Mouse (Mus musculus) lung, embryonic 14.5 days (tissue): ENCODE results near the gene Bclaf1. TPM values are rescaled to one million over a fixed set of nuclear protein-coding genes. Genes with fewer than 3 reads are reported as not detected.

Experiments
- ATAC-seq: fragments of 200-750 bp; cut with Nextera tagmentation; 2 replicates; pipeline ENCODE4 v1.8.0; 2017; ENCODE audit warnings: mild to moderate bottlenecking, moderate TSS enrichment, moderate library complexity; ENCODE audit not compliant: insufficient read depth
- DNase-seq: peaks from one replicate; pipeline ENCODE4 v3.0.0-alpha.2; 2015
- H3K27ac ChIP-seq: fragments of 300-500 bp; sonication (generic); 2 replicates; pipeline ENCODE4 v1.5.1; 2014; ENCODE audit warnings: low read depth, mild to moderate bottlenecking, moderate library complexity
- H3K27me3 ChIP-seq: fragments of 300-500 bp; sonication (generic); 2 replicates; pipeline ENCODE4 v1.6.1; 2014; ENCODE audit warnings: low read length, control low read depth; ENCODE audit not compliant: insufficient read depth
- H3K36me3 ChIP-seq: fragments of 300-500 bp; sonication (generic); 2 replicates; pipeline ENCODE4 v1.6.1; 2014; ENCODE audit warnings: control low read depth; ENCODE audit not compliant: insufficient read depth
- H3K4me1 ChIP-seq: fragments of 300-500 bp; sonication (generic); 2 replicates; pipeline ENCODE4 v1.6.1; 2014; ENCODE audit warnings: antibody characterized with exemption, control low read depth; ENCODE audit not compliant: insufficient read depth
- H3K4me2 ChIP-seq: fragments of 300-500 bp; sonication (generic); 2 replicates; pipeline ENCODE4 v1.6.1; 2014; ENCODE audit warnings: mild to moderate bottlenecking
- H3K4me3 ChIP-seq: fragments of 300-500 bp; sonication (generic); 2 replicates; pipeline ENCODE4 v1.5.1; 2014; ENCODE audit warnings: low read depth, low read length
- H3K9ac ChIP-seq: fragments of 300-500 bp; sonication (generic); 2 replicates; pipeline ENCODE4 v1.6.1; 2014
- H3K9me3 ChIP-seq: fragments of 300-500 bp; sonication (generic); 2 replicates; pipeline ENCODE4 v1.6.1; 2016; ENCODE audit warnings: low read depth, low read length, control low read depth
- CTCF ChIP-seq: IDR thresholded peaks from 2 replicates; pipeline ENCODE4 v1.5.1; 2016; ENCODE audit warnings: antibody characterized with exemption, low read depth
- WGBS: fragments of 180-500 bp; shearing (Covaris S2); extraction: QIAGEN DNeasy Blood & Tissue Kit; methylation state at CpG from one replicate; pipeline ENCODE4 v1.1.7; 2014; 5-methylcytosine and 5-hydroxymethylcytosine counted together
- polyA plus RNA-seq: library from polyadenylated mRNA; unstranded; fragments of >200 nt; fragmentation: Nextera tagmentation; extraction: Ambion mirVana; gene quantifications from 2 replicates; pipeline ENCODE4 v1.2.1, GENCODE M21; 2014

Bclaf1 gene
- polyA plus RNA-seq, 1 experiment from 2014 or later: 151 TPM

DNA sequence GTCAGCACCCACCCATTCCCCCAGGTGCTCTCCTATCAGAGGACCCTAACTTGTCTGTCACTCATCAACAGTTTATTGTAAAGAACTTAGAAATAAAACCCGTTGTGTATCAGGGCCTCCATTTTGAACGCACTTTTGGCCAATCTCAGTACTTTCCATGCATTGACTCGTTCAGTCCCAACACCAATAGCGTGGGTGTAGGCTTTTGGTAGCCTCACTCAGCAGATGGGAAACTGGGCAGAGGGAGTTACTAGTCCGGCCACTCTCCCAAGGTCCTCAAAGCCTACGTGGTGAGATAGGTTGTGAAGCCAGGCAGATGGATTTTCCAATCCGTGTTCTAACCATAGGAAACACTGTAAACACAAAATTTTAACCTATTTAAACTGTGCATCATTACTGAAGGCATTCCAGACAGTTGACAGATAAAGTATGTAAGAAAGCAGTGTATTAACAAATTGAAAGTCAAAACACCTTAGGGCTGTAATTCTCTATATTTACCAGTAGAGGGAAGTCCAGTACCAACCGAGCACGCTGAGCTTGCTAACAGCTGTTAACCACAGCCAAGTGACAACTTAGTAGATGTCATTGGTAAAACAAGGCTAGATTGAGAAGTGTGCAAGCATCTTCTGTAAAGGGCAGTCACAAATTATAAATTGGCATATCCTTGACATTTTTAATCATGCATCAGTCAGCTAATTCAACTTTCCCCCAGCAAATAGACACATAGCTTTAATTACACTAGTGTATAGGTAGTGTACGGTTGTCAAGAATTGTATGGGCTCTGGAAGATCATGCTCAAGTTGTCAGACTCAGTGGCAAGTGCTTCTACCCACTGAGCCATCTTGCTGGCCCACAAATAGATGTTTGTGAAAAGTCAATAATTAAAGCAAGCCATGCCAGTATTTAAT, 49.5 kb downstream of the Bclaf1 start:
- Histone ChIP-seq H3K4me2 (no peak overlapping the region), H3K9ac (no peak overlapping the region), H3K4me1 (no peaks in the 10 kb centered on the region), H3K4me3 (no peak overlapping the region), H3K36me3 (peaks cover 19% of the 10 kb centered on the region; the same call in 1 of the 2 replicates), H3K27ac (no peak overlapping the region), H3K27me3 (no peaks in the 10 kb centered on the region), H3K9me3 (no peaks in the 10 kb centered on the region)
- DNase-seq (peak; percentile 79), ATAC-seq (peak; percentile 70; the same call in 1 of the 2 replicates)
- peak; percentile 87 for TF ChIP-seq CTCF
- 55% methylated on average over 10 of the region's 10 CpGs for WGBS

DNA sequence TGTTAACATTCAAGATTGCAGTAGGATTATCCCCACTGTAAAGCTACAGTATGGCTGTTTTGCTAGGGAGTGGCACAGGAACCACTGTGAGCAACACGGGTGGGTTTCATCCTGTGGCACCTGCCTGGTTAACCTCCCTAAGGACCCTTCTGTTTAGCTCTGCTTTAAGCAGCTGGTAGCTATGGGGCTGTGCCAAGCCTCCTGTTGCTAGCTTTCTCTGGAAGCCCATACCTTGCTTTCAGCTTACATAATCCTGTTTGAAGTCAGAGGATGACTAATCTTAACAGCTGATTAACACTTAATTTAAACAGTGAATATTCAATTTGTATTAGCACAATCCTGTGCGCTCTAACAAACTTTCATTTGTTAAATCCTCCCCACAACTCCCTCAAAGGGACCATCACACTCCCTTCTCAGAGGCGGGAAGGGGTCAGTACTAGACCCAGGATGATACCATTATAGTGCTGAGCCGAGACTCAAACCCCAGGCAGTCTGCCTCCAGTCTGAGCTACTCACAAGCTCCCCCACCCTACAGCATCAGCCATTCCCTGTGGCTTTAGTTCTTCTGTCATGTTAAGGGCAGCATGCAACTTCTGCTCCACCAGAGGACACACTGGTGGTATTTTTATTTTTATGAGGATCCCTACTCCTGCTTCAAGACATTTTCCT, 50.3 kb downstream of the Bclaf1 start:
- Histone ChIP-seq H3K4me3 (no peak overlapping the region), H3K4me2 (no peak overlapping the region), H3K27me3 (no peaks in the 10 kb centered on the region), H3K36me3 (peaks cover 16% of the 10 kb centered on the region; the same call in 1 of the 2 replicates), H3K27ac (no peak overlapping the region), H3K4me1 (no peaks in the 10 kb centered on the region), H3K9me3 (peaks cover under 1% of the 10 kb centered on the region; the same call in 1 of the 2 replicates), H3K9ac (no peak overlapping the region)
- WGBS: 48% methylated on average over 4 of the region's 4 CpGs
- DNase-seq (no peak), ATAC-seq (no peak; the same call in 1 of the 2 replicates)
- no peak for TF ChIP-seq CTCF

DNA sequence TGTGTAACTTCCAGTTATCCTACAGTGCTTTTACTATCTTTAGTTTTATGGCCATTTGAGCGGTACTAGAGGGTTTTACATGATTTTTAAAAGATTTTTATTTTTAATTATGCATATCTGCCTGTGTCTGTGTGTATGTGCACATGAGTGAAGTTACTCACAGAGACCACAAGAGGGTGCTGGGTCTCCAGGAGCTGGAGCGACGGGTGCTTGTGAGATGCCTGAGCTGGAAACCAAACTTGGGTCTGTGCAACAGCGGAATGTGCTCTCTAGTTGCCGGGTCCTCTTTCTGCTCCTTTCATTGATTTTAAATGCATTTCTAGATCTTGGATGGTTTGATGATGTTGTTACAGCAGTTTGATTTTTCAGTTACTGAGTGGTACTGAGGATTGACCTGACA, 59.8 kb downstream of the Bclaf1 start:
- TF ChIP-seq CTCF: peak; percentile 30; the same call in 1 of the 2 replicates
- Histone ChIP-seq H3K9ac (no peak overlapping the region), H3K4me2 (no peak overlapping the region), H3K4me3 (no peak overlapping the region), H3K27ac (no peak overlapping the region), H3K9me3 (peaks cover 4% of the 10 kb centered on the region; the same call in 1 of the 2 replicates), H3K36me3 (no peaks in the 10 kb centered on the region), H3K4me1 (no peaks in the 10 kb centered on the region), H3K27me3 (no peaks in the 10 kb centered on the region)
- DNase-seq (no peak), ATAC-seq (no peak)
- WGBS: 95% methylated on average over 5 of the region's 5 CpGs

DNA sequence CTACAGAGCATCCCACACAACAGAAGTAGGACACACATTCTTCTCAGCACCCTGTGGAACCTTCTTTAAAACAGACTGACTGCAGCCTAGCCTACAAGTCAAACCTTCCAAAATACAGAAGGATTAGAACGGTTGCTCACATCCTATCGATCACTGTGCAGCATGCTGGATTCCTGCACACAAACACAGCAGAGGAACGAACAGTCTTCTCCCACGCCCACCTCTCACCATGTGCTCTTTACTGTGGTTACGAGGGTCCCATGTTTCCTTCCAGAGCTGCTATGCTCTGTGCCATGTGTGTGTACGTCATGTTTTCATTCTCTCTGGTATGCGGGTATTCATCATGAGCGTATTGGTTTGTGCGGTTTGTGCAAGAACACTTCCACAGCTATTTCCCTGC, 65.4 kb downstream of the Bclaf1 start:
- H3K9me3 ChIP-seq: no peaks in the 10 kb centered on the region
- no peak overlapping the region for H3K4me3 ChIP-seq
- H3K9ac ChIP-seq: no peak overlapping the region
- 85% methylated on average over 9 of the region's 9 CpGs for WGBS
- ATAC-seq (no peak), DNase-seq (no peak)
- H3K27me3 ChIP-seq: no peaks in the 10 kb centered on the region
- no peaks in the 10 kb centered on the region for H3K4me1 ChIP-seq
- no peak for TF ChIP-seq CTCF
- H3K36me3 ChIP-seq: no peaks in the 10 kb centered on the region
- no peak overlapping the region for H3K4me2 ChIP-seq
- H3K27ac ChIP-seq: no peak overlapping the region

DNA sequence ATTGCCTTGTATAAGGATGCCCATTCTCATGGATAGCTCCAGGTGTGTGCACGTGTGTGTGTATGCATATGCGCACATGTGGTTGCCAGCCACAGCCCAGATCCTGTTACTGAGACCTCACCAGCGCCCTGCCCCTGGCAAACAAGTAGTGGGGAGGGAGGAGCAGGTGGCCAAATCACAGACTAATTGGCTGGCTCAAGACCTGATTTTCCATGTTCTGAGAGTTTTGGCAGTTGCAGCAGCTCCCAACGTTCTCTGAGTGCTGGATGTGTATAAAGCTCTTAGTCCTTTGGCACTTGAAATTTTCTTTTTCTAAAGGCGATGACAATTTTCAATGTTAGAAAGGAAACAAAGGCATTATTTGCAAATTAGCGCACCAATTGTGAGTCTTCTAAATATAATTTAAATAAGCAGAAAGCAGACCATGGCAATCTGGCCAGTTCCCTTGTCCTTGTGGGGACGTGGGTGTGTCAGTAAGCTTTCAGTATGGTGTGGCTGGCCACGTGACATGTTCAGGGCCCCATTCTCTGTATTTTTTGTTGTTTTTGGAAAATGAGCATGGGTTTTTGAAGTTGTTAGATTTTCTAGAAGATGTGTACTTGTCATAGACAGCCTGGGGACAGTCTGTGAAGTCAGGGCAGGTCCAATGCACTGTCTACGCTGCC, 66.9 kb downstream of the Bclaf1 start:
- TF ChIP-seq CTCF: no peak
- WGBS: 75% methylated on average over 9 of the region's 9 CpGs

DNA sequence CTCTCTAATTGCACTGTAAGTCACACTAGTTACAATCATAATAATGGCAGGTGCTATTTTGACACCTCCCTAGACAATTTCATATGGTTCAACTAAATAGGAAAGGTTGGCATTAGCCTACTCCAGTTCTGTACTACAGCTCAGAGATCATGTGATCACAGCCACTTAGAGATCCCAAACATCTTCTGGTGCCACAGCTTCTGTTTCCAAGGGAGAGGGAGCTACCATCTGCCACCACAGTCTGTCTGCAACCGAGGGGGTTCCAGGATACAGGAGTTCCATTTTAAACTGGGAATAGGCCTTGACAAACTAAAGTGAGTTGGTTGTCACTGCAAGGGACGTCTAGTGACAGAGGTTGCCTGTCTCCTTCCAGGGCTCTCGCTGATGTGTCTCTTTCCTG, 68.5 kb downstream of the Bclaf1 start:
- Histone ChIP-seq H3K4me1 (no peaks in the 10 kb centered on the region; the same call in 1 of the 2 replicates), H3K4me2 (no peak overlapping the region), H3K27ac (no peak overlapping the region), H3K9me3 (no peaks in the 10 kb centered on the region), H3K4me3 (no peak overlapping the region), H3K27me3 (no peaks in the 10 kb centered on the region), H3K9ac (no peak overlapping the region), H3K36me3 (no peaks in the 10 kb centered on the region)
- TF ChIP-seq CTCF: no peak
- ATAC-seq (no peak), DNase-seq (no peak)
- WGBS: 73% methylated on average over 3 of the region's 3 CpGs

More for the DNA sequence above, 66.9 kb downstream of the Bclaf1 start:
- H3K4me1 ChIP-seq: no peaks in the 10 kb centered on the region; the same call in 1 of the 2 replicates
- H3K4me3 ChIP-seq: no peak overlapping the region
- H3K4me2 ChIP-seq: no peak overlapping the region
- no peaks in the 10 kb centered on the region for H3K9me3 ChIP-seq
- no peaks in the 10 kb centered on the region for H3K27me3 ChIP-seq
- ATAC-seq (no peak), DNase-seq (no peak)
- no peak overlapping the region for H3K27ac ChIP-seq
- no peak overlapping the region for H3K9ac ChIP-seq
- no peaks in the 10 kb centered on the region for H3K36me3 ChIP-seq

DNA sequence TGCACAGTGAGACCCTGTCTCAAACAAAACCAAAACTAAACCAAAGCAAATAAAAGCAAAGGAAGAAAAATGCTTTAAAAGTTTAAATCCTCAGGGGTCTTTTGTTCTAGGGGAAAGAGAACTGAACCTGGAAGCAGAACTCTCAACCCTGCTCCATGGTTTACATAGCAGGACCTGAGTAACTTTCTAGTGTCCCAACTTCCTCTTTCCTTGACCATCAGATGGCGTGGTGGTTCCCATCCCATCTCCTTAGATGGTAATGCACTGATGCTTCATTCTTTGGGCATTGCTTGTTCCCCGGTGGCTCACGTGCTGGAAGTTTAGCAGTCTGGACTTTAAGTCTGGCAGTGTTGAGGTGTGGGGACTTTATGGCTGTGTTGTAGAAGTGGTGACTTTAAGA, 69.1 kb downstream of the Bclaf1 start:
- no peak overlapping the region for H3K27ac ChIP-seq
- H3K4me2 ChIP-seq: no peak overlapping the region
- no peak for TF ChIP-seq CTCF
- H3K4me3 ChIP-seq: no peak overlapping the region
- H3K36me3 ChIP-seq: no peaks in the 10 kb centered on the region
- DNase-seq: no peak
- 83% methylated on average over 3 of the region's 3 CpGs for WGBS
- no peaks in the 10 kb centered on the region for H3K9me3 ChIP-seq
- no peak for ATAC-seq
- H3K9ac ChIP-seq: no peak overlapping the region
- no peaks in the 10 kb centered on the region for H3K27me3 ChIP-seq
- H3K4me1 ChIP-seq: no peaks in the 10 kb centered on the region; the same call in 1 of the 2 replicates
